Mouse (Mus musculus) thymus, postnatal 25 days (tissue): Measurements from ENCODE around the gene Smagp.
A peak's percentile ranks its signal among the peaks of the same experiment; 100 is the strongest.

ENCODE experiments used
- DNase-seq: peaks from one replicate; pipeline ENCODE4 v3.0.0; 2022

Smagp gene

DNA sequence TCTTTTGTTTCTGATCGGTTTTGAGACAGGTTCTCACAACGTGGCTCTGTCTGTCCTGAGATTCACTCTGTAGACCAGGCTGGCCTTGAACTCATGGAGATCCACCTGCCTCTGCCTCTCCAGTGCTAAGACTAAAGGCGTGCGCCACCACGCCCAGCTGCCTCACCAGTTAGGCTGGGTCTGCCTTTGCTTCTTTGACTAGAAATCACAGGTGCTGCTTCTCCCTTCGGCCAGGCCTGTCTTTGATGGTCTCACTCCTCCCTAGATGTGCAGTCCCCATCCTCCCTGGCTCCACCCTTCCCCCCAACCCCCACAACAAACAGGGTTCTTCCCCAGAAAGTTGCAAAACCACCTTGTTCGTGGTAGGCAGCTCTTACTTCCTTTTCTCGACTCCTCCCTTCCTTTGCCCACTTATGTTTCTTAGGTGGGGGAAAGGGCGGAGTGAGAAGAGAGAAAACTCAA, 28.1 kb upstream of the Smagp start:
- DNase-seq: peak; percentile 76

GRCm38 (mm10) chr15:100660805-100661204, 24.1 kb upstream of the Smagp start:
- DNase-seq: no peak

DNA sequence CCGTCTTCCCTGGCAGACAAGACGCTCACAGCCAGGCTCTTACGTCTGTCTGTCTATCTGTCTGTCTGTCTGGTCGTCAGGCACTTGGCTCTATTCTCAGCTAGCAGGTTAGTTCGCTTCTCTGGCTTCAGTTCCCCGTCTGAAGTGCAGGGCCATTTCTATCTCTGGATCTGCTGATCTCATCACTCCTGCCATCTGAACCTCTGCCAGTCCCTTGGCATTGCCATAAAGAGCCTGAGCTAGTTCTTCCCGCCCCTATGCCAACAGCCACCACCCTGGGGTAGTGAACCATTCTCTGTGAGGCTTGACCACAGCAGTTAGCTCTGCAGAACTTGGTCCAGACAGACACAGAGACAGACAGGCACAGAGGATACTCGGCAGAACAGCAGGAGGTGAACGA, 23.6 kb upstream of the Smagp start:
- no peak for DNase-seq

DNA sequence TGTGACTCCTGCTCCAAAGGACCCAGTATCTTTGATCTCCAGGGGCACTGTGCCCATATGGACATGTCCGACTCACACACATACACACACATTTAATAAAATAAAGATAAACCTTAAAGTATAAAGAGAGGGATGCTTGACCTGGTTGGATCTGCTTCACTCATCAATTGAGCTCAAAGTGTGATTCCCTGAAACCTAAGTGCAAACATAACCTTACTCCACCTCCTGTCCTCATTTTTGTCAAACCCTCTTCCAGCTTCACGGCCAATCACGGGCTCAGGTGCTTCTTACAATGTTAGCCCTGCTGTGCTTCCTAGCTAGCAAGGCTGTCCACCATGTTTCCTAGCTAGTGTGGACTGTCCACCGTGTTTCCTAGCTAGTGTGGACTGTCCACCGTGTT, 18.5 kb upstream of the Smagp start:
- no peak for DNase-seq

DNA sequence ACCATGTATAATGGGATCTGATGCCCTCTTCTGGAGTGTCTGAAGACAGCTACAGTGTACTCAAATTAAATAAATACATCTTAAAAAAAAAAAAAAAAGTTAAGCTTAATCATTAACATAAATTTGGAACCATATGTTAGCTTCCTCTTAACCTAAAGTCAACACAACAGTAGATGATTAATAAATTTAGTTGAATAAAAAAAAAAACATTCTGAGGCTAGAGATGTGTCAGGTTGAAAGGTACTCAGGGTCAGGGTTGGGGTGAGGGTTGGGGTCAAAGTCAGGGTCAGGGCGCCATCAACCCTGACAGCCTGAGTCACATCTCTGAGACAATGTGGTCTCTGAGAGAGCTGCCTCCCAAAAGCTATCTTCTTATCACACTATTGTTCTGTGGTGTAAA, 17.5 kb upstream of the Smagp start:
- DNase-seq: no peak

GRCm38 (mm10) chr15:100651610-100652009, 14.9 kb upstream of the Smagp start:
- no peak for DNase-seq

DNA sequence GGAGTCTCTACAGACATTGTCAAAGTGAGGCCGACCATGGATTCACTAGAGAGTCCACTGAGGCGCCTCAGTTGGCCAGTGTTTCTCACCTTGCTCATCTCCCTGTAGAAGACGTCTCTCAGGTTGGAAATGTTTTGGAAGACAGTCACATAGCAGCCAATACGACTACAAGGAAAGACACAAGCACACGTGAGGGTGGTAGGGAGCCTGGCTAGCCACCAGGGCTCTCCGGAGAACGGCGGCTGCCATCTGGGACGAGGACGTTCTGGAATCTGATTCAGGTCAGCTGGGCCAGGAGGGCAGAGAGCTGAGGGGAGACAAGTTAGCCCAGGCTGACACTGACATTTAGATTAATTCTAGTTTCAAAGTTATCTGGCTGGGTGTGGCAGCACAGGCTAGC, 13.4 kb upstream of the Smagp start:
- no peak for DNase-seq

- no peak for DNase-seq
Measured at GRCm38 (mm10) chr15:100646161-100646560, 9.4 kb upstream of the Smagp start.

GRCm38 (mm10) chr15:100642451-100642850, 5.7 kb upstream of the Smagp start:
- no peak for DNase-seq

GRCm38 (mm10) chr15:100641226-100641810, 4.6 kb upstream of the Smagp start:
- DNase-seq: no peak

DNA sequence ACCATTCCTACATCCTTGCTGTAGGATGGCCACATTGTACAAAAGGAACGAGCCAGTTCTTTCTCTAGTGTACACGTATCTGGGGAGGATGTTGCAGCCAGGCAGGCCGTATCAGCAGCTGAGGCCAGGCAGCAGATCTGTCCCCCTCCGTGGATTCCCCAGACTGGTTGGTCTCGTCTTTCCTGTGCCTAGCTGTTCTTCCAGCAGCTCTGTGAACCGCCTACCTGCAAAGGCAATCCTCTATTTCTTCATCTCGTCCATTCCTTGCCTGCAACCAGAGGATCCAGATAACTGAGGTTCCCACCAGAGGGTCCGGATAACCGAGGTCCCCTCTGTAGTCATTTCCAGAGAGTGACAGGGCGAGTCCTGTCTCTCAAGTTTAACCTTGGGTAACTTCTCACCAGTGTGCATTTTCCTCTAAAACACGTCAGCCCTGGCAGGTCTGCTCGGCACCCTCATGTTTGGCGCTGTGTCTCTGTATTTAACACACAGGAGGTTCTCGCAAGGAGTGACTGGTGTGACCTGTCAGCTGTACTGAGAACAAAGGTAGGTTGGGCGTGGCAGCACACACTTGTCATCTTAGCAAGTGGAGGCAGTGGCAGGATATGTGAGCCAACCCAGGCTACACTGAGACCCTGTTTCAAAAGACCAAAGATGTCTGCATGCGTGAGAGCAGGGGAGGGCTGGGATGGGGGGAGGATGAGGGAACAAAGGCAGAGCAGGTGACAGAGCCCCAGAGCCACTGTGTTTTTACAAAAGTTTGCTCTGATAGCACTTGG, 3.4 kb upstream of the Smagp start:
- peak; percentile 22 for DNase-seq

GRCm38 (mm10) chr15:100637661-100638060, 921 bp upstream of the Smagp start:
- DNase-seq: peak; percentile 68

DNA sequence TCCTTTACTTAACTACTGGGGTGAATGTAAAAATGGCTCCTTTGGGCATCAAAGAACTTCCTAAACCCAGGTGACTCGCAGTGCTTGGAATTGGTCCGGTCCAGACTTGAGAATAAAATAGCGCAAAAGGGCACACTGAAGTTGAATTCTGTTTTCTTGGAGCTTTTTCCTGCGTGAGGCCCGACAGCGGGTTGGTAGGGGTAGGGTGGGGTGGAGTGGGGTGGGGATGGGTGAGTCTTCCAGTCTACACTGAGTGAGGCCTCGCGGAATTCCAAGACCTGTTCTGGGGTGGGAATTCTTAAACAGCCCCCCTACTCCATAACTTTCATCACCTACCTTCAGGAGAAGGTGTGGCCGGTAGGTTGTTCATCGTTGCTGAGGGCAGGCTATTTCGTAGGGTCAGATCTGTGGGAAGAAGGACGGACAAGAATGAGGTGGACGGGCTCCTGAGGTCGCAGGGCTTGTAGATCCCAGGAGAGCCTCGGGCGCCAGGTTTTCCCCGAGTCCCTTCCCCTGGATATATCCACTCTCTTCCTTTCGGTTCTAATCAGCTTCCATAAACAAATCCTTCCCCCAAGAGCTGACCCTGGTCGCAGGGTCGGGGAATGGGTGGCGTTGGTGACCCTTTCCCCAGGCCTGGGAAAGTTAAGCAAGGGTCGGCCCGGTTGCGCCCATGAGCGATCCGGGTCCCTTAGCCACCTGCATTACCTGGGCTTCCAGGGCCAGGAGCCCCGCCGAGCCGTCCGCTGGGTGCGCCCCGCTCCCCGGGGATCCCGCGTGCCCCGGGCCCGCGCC, 692 bp downstream of the Smagp start:
- DNase-seq: no peak

GRCm38 (mm10) chr15:100635239-100635638, 1.5 kb downstream of the Smagp start:
- no peak for DNase-seq

- no peak for DNase-seq
Measured at GRCm38 (mm10) chr15:100633341-100633740, 3.4 kb downstream of the Smagp start.

DNA sequence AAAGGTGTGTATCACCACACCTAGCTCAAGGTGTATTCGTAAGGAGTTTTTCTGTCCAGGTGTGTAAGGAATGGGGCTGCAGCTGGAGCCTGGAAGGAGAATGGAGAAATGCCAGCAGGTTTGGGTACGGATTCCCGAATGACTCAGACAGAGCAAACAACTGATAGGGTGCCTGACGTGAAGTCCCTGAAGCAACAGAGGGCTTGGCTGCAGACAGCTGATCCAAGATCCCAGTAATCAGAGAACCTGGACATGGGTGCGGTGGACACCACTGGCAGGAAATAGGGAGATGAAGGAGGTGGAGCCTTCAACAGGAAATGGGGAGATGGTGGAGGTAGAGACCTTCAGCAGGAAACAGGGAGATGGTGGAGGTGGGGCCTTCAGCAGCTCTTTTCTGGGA, 4.4 kb downstream of the Smagp start:
- DNase-seq: no peak

DNA sequence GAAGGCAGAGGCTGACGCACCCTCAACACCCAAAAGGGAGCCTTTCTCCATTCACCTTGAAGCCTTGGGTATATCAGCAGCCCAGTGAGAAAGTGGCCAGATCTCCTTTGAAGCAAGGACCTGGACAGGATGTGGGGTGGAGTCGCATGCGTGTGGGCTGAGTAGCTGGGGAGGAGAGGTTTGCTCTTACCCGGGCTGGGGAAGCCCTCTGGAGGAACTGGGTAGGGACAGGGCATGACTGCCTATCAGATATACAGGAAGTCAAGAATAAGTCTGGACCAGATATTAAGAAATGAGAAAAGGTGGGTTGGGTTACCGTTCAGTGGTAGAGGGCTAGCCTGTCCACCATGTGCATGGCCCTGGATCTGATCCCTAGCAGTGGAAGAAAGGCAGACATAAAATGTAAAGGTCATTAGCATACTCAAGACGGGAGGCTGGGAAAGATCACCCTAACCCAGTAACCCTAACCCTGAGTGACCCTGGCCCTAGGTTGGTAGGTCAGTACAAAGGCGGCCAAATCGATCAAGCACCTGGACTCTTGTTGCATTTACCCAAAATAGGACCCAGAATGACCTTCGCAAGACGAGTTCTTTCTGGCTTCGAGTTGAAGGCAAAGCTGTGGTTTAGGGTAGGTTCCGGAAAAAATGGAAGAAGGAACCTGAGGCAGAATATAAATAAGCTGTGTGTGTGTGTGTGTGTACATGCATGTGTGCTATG, 5.1 kb downstream of the Smagp start:
- no peak for DNase-seq

DNA sequence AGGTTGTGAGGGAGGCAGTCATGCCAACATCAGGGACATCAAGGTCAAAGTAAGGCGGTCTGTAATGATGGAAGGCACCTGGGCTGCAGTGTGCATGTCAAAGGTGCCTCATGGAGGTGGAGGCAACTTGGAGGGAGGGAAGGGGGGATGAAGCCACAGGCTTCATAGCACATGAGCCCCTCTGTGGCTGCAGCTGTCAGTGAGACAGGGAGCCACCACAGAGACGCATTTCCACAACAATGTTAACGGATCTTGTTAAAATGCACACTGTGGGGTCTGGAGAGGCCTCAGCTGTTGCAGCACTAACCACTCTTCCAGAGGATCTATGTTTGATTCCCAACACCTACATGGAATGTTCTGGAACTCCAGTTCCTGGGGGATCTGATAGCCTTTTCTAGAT, 6.6 kb downstream of the Smagp start:
- DNase-seq: no peak

DNA sequence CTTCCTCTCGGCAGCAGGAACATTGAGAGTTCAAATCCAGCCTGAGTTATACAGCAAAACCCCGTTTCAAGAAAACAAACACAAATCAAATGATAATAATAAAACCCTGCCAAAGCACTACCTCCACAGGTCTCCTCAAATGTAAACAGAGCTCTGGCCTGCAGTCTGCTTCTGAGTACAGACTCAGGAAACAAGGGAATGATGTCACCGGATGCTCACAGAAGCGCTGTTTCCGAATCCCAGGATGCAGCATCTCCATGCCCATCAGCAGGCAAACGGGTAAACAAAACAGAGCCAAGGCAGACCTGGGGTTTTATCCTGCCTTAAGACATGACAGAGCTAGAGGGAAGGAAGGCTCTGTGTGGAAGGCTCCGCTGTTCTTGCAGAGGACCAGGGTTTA, 7.9 kb downstream of the Smagp start:
- no peak for DNase-seq

GRCm38 (mm10) chr15:100627774-100628370, 8.9 kb downstream of the Smagp start:
- DNase-seq: no peak

- no peak for DNase-seq
Measured at GRCm38 (mm10) chr15:100627287-100627686, 9.5 kb downstream of the Smagp start.

GRCm38 (mm10) chr15:100624435-100624834, 12.3 kb downstream of the Smagp start:
- DNase-seq: no peak

DNA sequence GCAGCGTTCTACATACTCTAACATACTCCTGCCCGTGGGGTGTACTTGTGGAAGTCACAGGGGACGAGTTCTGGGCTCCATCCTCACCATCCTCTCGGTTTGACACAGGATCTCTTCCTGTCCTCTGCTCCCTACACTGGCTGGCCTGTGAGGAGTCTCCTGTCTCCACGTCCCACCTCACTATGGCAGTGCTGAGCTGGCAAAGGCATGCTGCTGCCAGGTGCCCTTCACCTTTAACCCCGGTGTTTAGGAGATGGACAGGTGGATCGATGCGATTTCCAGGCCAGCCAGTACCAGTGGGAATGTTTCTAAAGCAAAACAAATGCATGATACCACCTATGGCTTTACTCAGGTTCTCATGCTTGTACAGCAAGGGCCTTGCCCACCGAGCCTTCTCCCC, 13.0 kb downstream of the Smagp start:
- no peak for DNase-seq
